Mouse (Mus musculus) lung, postnatal 36 days (tissue): ENCODE data around the gene Hipk1.

Source experiments
- DNase-seq: peaks from one replicate; pipeline ENCODE4 v3.0.0; 2022; ENCODE audit warnings: mixed read lengths

The Hipk1 gene

DNA sequence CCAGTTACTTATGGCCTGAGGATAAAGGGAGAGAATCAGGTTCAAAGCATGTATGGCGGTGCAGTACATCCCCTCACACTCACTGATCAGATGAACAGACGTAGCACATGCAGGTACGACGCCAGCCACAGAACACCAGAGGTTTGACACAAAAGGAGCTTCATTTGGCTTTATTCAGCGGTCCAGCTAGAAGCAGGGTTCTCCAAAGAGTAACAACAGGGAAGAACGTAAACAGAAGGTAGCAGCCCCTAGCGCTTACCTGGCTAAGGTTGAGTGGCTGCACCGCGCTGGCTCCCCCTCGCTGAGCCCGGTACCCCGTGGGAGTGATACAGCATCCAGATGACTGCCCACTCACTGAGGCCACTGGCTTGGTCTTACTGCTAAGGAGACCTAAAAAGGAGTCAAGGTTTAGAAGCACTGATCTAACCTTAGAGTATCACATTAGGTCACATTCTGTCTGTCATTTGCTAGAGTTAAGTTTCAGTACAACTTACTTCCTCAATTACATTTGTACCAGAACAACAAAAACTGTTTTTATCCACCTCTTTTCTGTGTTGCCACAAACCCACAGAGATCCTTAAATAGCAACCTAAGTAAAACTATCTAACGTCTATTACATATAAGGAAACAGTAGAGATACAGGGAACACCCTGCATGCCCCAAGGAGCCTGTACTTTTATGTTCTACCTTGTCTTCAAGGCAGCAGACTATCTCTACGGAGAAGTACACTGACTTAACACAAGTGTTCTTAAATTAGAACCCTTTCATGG lies 46.2 kb downstream of the Hipk1 start:
- no peak for DNase-seq

DNA sequence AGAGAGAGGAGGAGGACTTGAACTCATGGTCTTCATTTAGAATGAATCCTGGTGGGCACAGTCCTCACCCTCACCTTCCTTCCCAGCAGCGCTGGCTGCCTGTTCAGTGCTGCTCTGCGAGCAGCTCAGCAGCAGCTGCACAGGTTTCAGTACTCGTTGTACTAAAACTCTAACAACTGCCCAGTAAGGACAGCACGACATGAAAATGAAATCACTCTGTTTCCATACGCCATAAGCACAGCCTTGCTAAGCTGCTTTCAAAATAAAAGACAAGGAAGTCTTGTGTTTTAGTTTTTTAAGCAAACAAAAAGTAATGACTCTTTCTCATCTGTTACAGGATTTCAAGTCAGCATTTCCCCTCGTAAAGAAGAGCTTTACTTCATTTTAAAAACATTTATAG lies 48.2 kb downstream of the Hipk1 start:
- DNase-seq, result no peak

DNA sequence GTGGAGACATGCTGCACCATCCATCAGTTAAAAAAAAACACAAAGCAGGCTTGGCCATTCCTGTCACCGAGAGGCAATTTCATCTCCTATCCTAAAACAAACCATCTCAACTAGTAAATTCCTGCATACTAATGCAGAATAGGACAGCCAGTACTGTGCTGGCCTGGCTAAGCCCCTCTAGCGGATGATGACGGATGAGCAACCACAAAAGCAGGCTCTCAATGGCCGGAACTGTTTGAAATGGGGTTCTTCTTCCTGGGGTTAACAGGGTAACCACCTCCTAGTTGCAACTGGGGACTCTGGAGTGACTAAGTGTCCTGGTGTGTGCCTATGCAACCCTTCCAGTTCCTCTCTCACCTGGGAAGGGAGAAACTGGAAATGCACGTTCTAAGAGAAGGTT lies 51.0 kb downstream of the Hipk1 start:
- no peak for DNase-seq

DNA sequence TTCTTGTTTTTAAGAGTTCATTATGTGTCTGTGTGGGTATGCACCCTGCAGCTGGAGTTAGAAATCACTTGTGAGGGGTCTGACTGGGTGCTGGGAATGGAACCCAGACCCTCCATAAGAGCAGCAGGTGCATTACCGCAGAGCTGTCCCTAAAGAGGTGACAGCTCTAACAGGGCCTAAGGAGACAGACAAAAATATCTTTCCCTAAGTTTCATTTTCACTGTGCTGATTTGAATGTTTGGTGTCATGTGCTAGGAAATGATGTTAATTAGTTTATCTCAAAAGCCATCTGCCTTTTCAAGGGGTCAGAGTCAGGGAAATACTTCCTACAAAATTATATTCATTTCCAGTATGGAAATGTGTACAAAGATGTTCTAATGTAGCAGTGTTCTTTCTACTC lies 52.0 kb downstream of the Hipk1 start, which contains the start of gene Gm10964:
Gm10964 (plus strand) TSS at position 38 of the 400 bp plus-strand sequence.
- no peak for DNase-seq

DNA sequence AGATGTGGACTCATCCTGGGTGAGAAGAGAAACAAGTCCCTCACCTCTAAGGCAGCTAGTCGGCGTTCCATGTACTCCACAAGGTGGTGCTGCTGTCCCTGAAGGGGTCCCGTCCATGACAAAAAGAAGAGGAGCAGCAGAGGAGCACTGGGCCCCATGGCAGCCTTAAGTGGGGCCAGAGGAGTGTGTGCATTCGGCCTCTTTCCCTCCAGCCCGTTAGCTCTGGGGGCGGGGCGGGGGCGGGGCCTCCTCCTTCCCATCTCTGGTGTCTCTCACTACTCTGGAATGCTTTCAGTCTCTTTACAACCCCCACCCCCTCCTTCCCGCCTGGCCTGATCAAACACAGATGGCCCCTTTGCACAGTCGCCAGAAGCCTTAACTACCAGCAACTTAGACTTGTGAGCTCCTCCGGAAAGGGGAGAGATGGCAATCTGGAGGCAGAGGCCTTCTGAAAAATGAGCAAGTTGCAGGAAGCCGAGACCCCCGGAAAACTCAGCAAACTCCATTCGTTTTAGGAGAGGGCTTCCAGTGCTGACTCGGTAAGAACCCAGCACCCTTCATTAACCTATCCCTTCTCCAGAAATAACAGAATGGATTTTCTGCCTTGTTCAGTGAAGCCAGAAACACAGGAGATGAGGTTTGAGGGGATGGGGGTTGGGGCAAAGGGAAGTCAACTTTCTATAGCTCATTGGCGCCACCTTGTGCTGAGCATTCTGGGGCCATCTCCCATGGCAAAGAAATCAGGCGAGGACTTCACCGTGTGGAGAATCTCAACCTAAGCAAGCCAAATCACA lies 53.4 kb downstream of the Hipk1 start, which contains the start of gene Olfml3:
Olfml3 (minus strand) TSS at position 224 of the 794 bp plus-strand sequence.
- DNase-seq, result peak; percentile 96

DNA sequence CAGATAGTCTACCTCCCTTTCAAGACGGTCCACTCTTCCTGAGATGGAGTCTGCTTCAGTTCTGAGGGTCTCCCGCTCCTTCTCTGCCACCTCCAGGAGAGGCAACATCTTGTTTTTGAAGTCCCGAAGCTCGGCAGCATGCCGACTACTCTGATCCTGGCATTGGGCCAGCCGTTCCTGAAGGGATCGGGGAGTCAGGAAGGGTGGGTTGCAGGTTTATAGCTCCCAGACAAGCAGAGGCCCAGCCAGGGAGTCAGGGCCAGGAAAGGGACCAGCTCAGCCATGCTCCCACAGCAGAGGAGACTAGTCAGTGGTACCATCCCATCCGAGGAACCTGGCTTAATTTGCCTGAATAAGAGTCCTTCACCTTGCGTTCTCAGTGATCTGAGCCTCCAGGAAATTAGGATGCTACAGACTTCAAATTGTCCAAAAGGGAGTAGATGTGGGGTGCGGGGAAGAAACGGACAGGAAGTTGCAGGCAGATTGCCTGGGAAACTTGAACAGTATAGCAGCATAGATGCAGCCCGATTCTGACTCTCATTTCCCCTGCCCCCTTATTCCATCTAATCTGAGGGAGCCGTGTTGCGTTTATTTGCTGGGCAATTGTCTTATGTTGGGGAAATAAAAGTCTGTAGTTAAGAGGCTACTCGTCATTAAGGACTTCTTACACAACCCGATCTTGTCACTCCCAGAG lies 54.2 kb downstream of the Hipk1 start:
- DNase-seq, result peak; percentile 51

DNA sequence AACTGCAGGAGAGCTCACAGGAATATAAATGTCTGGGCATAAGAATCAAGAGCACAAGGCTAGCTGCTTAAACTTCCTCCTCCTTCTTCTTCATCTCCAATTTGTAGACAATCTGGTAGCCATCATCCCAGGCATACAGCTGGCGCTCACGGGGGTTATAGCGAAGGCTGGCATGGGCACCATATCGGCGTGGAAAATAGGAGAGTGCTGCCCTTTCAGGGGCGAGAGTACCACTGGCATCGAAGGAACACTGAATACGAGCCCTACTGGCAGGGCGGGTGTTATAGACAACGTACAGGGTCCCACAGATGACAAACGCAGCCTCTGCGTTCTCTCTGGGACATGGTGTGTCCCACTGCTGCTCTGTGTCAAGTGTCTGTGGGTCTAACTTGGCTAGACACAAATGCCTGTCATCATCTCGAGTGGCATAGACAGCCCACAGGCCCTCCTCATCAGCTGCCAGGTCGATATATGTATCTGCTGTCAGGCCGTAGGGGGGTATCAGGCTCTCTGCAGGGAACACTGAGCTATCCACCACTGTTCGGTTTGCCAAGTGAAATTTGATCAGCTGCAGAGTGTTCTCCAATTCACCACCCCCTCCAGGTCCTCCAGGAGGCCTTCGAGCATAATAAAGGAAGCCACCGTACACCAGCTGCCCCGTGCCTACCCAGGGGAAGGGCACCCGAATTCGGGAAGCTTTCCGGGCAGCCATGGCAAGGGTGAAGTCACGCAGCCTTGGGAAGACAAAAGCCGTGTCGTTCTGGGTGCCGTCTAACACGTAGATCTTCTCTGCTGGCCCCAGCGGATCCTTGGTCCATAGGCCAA lies 55.4 kb downstream of the Hipk1 start:
- DNase-seq, result no peak

DNA sequence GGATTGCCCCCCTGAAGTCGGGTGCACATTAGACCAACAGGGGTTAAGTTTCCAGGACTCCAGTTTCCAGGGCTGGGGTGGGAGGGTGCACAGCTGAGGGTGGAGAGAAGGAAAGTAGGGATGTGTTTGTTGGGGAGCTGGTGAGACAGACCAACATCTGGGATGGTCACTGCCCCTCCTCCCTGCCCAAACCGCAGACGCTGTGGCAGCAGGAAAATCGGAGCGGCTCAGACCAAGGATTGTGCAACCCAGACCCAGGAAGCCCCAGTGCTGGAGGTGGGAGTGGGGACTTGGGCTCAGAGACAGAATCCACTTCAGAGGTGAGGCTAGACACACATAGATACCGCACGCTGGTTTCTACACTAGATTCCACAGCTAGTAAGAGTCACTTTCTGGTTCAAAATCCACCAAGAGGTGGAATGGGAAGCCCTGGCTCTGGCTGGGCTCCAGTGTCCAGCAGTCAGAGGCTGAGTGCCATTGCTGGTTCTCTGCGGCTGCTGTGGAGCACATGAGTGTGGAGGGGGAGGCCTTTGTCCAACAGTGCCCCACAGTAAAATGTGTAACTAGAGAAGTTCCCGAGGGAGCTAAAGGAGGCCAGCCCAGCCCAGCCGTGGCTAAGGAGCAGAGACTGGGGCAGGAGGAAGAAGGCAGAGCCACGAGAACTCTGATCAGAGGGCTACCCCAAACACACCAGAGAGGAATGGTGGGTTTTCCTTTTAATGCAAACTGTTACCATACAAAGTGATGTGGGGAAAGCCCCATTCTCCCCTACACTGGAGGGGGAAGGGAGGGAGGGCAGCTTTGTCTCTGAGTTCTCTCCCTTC lies 56.5 kb downstream of the Hipk1 start:
- DNase-seq, result peak; percentile 59

DNA sequence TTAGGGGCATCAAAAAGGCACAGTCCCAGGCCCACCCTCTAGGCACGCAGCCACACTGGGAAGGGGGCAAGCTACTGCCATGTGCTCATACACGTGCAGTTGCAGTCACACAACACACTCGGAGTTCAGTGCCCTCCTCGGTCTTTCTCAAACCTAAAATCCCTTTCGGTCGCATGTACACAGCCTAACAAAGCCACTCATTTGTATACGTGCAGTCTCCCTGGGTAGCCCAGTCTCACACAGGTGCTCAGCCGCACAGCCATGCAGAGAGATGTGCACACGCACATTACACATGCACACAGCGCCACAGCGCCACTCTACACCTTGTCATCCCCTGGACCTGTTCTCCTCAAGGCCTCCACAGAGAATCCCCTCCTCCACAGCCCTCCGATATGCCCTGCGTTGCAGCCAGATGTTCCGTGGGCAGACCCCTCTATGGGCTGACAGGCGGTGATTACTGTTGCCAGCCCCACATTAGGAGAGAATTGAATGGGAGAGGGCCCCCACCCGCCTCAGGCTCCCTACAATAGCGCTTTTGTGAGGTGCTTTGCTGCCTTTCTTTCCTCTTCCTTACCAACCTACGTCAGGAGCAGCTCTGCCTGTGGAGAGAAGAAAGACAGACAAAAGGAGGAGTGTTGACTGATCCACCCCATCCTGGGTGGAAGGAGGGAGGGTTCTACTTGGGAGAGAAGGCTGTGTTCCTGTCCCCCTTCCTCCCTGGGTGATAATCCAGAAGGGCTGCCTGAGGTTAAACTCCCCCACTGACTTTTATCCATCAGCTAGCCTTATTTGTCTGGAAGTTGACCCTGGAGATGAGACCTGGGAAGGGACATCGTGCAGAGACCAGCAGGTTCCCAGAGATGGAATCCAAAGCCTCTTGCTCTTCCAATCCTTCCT lies 57.3 kb downstream of the Hipk1 start:
- peak; percentile 50 for DNase-seq

DNA sequence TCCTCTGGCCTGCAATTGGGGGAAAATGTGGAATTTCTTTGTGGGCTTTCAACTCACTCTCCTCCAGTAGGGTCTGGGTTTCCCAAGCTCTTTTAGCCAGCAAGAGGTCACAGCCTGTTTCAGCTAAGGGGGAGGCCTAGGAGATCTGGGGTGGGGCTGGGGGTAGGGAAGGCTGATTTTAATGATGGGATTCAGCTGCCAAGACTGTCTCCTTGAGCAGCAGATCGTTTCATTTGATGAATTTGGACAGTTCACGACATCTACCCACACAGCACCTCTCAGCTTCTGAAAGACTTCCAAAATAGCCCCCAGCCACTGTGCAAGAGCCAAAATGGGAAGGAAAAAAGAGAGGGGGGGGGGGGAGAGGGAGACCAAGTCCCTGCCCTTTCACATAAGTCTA lies 58.2 kb downstream of the Hipk1 start:
- DNase-seq, result no peak

DNA sequence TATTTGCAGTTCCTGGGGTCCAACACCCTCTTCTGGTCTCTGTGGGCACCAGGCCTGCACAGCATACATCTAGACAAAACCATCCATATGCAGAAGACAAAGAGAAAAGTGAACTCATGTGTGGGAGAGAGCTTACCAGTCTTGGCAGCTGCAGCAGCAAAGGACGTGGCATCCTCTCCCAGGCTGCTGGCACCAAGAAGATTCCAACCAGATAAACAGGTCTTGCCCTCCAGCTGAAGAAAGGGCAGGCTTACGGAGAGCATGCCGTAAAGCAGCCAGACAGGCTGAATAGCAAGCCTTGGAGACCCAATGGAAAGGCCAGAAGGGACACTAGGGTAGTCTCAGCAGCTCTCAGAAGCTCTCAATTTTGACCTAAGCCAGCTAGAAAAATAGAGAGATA lies 59.2 kb downstream of the Hipk1 start:
- no peak for DNase-seq

DNA sequence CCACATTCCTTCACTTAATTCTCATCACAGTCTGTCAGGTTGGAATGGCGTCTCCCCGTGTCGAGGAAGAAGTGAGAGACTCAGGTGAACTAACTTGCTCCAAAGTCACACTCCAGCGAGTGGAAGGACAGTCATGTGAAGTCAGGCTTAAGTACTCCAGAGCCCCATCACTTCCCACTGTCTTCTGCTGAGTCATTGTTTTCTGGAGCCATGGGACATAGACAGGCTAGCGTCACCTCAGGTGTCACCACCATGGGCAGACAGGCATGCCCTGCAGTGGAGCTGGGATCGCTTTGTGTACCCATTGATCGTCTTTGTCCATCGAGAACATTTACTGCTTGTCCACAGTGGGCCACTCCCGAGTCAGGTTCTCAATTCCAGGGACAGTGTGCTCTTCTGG lies 61.5 kb downstream of the Hipk1 start:
- DNase-seq, result no peak

DNA sequence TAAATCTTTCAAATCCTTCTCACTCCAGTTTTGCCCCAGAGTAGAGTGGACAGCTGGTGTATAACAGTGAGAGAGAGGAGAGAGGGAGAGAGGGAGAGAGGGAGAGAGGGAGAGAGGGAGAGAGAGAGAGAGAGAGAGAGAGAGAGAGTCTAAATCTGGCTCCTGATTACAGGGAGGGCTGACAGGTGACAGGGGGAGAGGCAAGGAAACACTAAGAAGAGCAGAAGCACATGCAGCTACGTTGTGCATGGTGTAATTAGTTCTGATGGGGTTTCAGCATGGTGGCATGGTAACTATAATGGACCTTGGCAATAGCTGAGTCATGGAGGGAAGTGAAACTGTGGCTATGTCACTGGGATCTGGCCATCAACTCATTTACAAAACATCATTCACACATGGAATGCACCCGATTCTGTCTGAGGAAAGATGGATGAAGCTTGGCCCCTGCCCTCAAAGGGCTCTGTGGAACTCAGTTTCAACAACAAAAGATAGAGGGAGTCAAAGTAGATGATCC lies 63.5 kb downstream of the Hipk1 start:
- DNase-seq, result peak; percentile 34

DNA sequence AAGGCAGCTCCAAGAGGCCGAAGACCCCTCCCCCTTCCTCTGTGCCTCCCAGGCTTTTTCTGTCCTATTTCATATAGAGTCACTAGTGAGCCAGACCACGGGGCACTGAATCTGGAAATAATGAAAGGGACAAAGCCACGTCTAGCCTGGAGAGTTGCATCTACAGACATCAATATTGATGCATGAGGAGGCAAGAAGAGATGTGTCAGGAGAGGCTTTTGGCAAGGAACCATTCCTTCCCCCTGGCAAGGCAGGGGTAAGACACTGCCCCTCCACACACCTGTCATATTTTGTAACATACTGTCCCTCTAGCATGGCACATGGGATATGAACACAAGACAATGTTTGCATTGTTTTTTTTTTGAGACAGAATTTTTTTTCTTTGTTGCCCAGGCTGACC lies 64.7 kb downstream of the Hipk1 start:
- no peak for DNase-seq

DNA sequence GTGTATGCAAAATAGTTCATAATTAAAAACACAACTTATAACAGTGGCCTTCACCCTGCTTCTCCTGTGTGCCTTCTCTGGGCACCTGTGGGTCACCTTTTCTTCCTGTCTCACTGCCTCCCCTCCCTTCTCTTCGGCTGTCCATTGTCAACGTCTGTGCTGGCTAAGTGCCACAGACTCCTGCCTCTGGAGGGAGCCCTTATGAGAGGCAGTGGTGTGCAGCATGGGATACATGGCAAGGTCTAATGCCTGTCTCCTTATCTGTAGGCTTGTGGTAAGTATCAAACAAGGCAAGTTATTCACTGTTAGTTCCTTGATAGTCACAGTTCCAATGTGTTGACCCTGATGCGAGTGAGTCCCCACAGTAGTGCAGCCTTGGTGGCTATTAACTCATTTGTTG lies 67.2 kb downstream of the Hipk1 start:
- no peak for DNase-seq

DNA sequence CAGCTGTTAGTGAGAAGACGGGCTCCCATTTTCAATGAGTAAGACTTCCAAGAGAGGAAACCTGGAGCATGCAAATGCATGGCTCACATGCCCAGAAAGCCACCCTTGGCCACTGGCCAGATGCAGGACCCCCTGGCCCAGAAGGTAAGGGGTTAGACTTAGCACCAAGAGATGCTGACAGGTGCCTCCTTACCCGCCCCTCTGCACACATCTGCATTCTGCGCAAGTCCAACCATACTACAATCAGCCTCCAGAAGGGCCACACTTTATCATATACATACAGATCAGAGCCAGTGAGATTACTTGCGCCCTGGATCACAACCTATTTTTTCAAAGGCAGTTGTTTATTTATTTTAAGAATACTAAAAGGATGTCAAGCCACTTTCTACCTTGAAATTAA lies 72.6 kb downstream of the Hipk1 start:
- DNase-seq, result no peak

DNA sequence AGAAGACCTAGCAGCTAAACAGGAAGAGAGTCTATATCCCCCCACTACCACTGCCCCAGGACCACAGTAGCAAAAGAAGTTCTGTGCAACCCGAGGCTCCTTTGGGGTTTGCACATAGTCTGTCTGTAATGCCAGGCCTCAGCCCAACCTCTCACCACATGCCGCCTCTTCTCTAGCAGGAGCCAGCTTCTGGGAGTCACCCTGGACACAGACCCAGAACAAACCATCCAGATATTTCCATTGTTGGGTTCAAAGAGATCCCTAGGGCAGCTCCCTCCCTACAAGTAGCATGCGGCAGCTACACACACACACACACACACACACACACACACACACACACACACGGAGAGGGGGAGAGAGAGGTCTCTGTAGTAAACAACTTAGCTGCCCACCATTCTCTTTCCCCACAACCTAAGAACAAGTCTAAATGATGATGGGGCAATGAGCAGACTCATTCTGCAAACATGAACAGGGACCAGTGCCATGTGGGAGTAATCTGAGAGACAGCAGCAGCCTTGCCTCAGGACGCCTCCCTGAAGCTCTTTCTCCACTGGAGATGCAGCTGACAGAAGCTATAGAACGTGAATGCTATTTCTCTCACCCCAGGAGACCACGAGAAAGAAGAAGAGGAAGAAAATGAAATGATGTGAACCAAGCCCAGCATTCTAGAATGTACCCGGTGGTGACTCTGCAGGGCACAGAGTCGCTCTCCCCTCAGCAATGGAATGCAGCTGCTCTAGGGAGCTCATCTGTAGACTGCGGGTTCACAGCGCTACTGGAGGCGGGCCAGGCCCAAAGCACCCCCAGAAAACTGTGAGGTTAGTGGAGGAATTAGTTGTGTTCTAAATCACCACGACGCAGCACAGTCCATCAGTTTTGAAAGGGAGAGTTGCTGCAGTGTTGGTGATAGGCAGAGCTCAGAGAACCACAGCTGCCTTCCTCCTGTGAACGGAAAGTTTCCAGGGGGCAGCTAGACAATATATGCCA lies 74.3 kb downstream of the Hipk1 start:
- no peak for DNase-seq

DNA sequence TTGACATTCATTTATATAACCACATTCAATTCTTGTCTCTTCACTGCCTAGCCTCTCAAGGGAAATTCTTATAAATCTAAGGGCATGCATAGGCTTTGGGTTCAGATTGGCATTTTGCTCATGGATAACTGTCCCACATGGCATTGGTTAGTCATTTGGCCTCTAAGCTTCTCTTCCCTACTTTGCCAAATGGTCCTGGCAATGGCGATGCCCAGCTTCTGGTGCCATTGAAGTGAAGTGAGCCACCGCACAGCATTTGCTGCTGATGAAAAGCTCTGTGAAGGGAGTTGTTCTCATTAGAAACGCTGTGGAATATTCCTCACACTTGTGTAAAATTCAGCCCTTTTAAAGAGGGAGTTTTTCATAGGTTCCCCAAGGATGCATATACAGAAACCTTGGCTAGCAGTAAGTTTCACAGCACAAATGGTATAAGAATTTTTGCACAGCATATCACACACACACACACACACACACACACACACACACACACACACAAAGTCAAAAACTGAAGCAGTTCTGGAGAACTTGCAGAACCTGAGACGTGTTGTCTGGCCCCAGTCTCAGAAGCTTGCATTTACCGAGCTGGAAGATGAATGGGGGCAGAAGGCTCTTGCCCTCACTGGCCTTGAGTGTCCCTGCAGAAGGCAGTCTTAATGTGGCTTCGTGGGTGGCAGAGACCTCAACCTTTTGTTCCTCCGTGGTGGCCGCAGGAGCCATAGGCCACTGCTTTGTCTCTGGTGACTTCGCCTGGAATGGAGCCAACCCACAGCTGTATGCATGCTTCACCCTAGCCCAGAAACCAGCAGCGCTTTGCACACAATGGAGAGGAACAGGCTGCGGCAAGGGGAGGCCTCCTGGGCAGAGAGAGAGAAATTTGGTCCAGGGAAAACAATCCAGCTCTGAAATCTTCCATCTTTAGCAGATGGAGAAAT lies 75.3 kb downstream of the Hipk1 start:
- DNase-seq, result peak; percentile 39
